Mouse (Mus musculus): Measurements from ENCODE around the gene Ablim1. TPM values are rescaled to one million over a fixed set of nuclear protein-coding genes. Genes with fewer than 3 reads are reported as not detected.

Ablim1 gene
- total and polyA plus RNA-seq, 2 experiments = 16.6 to 23.7 TPM

DNA sequence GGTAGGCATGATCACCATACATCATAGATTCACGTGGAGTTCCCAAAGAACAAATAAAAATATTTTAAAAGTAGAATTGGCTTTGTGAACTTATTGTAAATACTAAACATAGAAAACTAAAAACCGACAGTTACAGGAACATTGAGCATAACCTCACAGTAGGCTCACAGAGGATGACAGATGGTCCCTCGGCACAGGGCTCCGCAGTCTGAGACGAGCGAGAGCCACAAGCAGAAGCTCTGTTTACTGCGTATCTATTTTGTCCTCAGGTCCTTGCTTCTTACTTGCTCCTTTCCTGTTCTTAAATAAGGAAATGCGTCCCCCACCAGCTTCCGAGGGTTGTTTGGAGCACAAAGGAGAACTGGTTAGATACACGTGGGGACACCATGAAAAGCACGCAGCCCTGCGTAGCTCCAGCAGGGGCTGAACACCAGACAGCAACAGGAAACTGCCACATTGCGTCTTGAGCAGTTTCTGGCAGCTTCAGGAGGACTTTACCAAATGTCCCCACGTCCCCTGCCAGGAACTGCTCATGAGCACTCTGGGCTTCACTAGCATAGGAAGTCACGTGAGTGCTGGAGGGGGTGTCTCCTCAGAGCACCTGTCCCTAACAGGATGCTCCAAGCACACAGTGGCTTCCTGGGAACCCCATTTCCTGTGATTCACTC is 103.1 kb downstream of the Ablim1 start:
- Histone ChIP-seq H3K27me3 (ENCODE audit: control insufficient read depth, insufficient read depth, low read length) (no peaks in the 10 kb centered on the region), H3K27ac (replicated peaks; ENCODE audit: insufficient read depth, low read depth, low read length) (no peak overlapping the region), H3K79me2 (ENCODE audit: control insufficient read depth, insufficient read depth, low read length) (no peaks in the 10 kb centered on the region), H3K4me3 (ENCODE audit: insufficient read depth, low read depth, low read length) (no peak overlapping the region), H3K4me1 (ENCODE audit: control insufficient read depth, insufficient read depth, low read length) (0 out of 2 replicates have a peak, but pooled peaks cover 3% of the 10 kb centered on the region), H3K36me3 (ENCODE audit: control insufficient read depth, insufficient read depth, low read length) (no peaks in the 10 kb centered on the region), H3K9ac (ENCODE audit: low read depth, low read length) (no peak overlapping the region)
- 79% methylated on average over 15 of the region's 15 CpGs for WGBS
- TF ChIP-seq CTCF (IDR thresholded peaks at IDR 0.05; ENCODE audit: low read depth, low read length) = no peak
- no peak for TF ChIP-seq POLR2A (IDR thresholded peaks at IDR 0.05; ENCODE audit: extremely low read depth, insufficient read depth, low read length)
- no peak for DNase-seq (ENCODE audit: extremely low read depth, low read depth, low spot score)

DNA sequence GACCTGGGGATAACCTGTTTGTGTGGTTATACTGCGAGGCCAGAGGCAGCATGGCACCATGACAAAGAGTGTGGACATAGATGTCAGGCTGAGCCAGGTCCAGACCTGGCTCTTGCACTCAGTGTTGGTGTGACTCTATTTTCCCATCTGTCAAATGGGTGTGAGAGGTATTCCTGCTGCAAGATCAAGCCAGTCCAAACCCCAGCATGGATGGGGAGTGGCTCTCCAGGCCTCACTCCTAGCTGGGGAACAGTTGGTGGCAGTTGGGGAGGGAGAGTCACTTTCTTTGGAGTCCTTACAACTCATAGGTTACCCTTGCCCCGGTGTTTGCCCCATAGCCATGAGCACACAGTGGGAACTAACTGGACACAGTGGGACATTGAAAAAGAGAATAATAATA is 103.8 kb downstream of the Ablim1 start:
- H3K36me3 ChIP-seq (ENCODE audit: control insufficient read depth, insufficient read depth, low read length) = no peaks in the 10 kb centered on the region
- WGBS = 63% methylated on average over 2 of the region's 2 CpGs
- no peak overlapping the region for H3K9ac ChIP-seq (ENCODE audit: low read depth, low read length)
- H3K79me2 ChIP-seq (ENCODE audit: control insufficient read depth, insufficient read depth, low read length) = no peaks in the 10 kb centered on the region
- 0 out of 2 replicates have a peak, but pooled peaks cover 3% of the 10 kb centered on the region for H3K4me1 ChIP-seq (ENCODE audit: control insufficient read depth, insufficient read depth, low read length)
- H3K4me3 ChIP-seq (ENCODE audit: insufficient read depth, low read depth, low read length) = no peak overlapping the region
- H3K27me3 ChIP-seq (ENCODE audit: control insufficient read depth, insufficient read depth, low read length) = no peaks in the 10 kb centered on the region
- no peak for DNase-seq (ENCODE audit: extremely low read depth, low read depth, low spot score)
- TF ChIP-seq POLR2A (IDR thresholded peaks at IDR 0.05; ENCODE audit: extremely low read depth, insufficient read depth, low read length) (no peak), CTCF (IDR thresholded peaks at IDR 0.05; ENCODE audit: low read depth, low read length) (no peak)
- no peak overlapping the region for H3K27ac ChIP-seq (replicated peaks; ENCODE audit: insufficient read depth, low read depth, low read length)

DNA sequence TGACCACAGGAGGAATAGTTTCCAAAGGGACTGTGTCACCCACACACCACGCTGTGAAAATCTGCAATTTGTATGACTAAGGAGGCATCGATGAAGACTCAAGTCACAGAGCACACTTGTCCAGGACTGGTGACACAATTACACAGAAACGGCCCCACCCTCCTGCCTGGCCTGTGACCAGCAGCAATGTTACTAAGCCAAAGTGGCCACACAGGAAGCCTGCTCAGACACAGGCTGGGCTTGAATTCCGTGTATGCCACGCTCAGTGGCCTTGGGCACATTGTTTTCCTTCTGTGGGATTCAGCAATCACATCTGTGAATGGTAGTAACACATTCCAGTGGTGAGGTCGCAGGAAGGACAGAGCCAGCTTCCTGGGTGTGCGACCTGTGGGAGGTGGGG is 110.6 kb downstream of the Ablim1 start:
- WGBS = 28% methylated on average over 7 of the region's 7 CpGs
- Histone ChIP-seq H3K4me3 (ENCODE audit: insufficient read depth, low read depth, low read length) (no peak overlapping the region), H3K27me3 (ENCODE audit: control insufficient read depth, insufficient read depth, low read length) (no peaks in the 10 kb centered on the region), H3K9ac (ENCODE audit: low read depth, low read length) (no peak overlapping the region), H3K79me2 (ENCODE audit: control insufficient read depth, insufficient read depth, low read length) (no peaks in the 10 kb centered on the region), H3K4me1 (ENCODE audit: control insufficient read depth, insufficient read depth, low read length) (peaks cover 11% of the 10 kb centered on the region), H3K27ac (replicated peaks; ENCODE audit: insufficient read depth, low read depth, low read length) (no peak overlapping the region), H3K36me3 (ENCODE audit: control insufficient read depth, insufficient read depth, low read length) (no peaks in the 10 kb centered on the region)
- no peak for TF ChIP-seq CTCF (IDR thresholded peaks at IDR 0.05; ENCODE audit: low read depth, low read length)
- no peak for TF ChIP-seq POLR2A (IDR thresholded peaks at IDR 0.05; ENCODE audit: extremely low read depth, insufficient read depth, low read length)
- DNase-seq (ENCODE audit: extremely low read depth, low read depth, low spot score) = peak; percentile 29

DNA sequence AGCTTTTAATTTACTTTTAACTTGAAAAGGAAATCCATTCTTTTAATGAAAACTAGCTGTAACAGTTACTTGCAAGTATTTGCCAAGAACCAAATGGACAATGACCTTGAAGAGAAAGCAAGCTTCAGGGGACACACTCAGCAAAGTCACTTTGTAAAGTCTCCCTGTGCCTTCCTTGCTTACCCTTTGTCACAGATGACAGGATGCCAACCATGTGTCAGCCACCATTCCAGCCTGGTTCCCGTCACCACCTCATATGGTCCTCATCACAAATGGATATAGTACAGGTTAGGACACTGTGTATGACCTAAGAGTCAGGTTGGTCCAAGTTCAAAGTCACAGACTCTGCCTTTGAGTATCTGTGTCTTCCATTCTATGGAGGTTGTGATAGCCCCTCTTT is 112.2 kb downstream of the Ablim1 start:
- DNase-seq (ENCODE audit: extremely low read depth, low read depth, low spot score) = no peak
- no peak for TF ChIP-seq POLR2A (IDR thresholded peaks at IDR 0.05; ENCODE audit: extremely low read depth, insufficient read depth, low read length)
- TF ChIP-seq CTCF (IDR thresholded peaks at IDR 0.05; ENCODE audit: low read depth, low read length) = no peak
- Histone ChIP-seq H3K27ac (replicated peaks; ENCODE audit: insufficient read depth, low read depth, low read length) (no peak overlapping the region), H3K79me2 (ENCODE audit: control insufficient read depth, insufficient read depth, low read length) (no peaks in the 10 kb centered on the region), H3K4me3 (ENCODE audit: insufficient read depth, low read depth, low read length) (no peak overlapping the region), H3K36me3 (ENCODE audit: control insufficient read depth, insufficient read depth, low read length) (no peaks in the 10 kb centered on the region), H3K27me3 (ENCODE audit: control insufficient read depth, insufficient read depth, low read length) (no peaks in the 10 kb centered on the region), H3K4me1 (ENCODE audit: control insufficient read depth, insufficient read depth, low read length) (peaks cover 19% of the 10 kb centered on the region), H3K9ac (ENCODE audit: low read depth, low read length) (no peak overlapping the region)
- WGBS = 85% methylated on average over 1 of the region's 1 CpGs

DNA sequence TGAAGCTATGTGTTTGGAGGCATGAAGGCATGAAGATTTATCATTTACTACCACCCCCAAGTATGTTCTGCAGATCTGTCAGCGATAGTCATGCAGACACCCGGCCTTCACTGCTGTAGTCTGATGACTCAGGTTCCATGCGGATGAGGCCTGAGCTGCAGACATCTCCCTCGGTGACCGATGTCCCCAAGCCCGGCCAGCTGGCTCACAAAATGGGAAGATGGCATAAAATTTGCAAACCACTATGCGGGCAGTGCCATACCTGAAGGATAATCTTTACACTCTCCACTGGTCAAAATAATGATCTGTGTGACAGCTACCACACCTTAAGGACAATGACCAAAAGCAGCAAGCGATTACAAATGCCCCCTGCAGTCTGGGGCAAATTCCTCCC is 113.6 kb downstream of the Ablim1 start:
- H3K79me2 ChIP-seq (ENCODE audit: control insufficient read depth, insufficient read depth, low read length) = no peaks in the 10 kb centered on the region
- peaks cover 22% of the 10 kb centered on the region for H3K4me1 ChIP-seq (ENCODE audit: control insufficient read depth, insufficient read depth, low read length)
- no peak overlapping the region for H3K9ac ChIP-seq (ENCODE audit: low read depth, low read length)
- no peak overlapping the region for H3K4me3 ChIP-seq (ENCODE audit: insufficient read depth, low read depth, low read length)
- DNase-seq (ENCODE audit: extremely low read depth, low read depth, low spot score) = no peak
- H3K27ac ChIP-seq (replicated peaks; ENCODE audit: insufficient read depth, low read depth, low read length) = no peak overlapping the region
- H3K36me3 ChIP-seq (ENCODE audit: control insufficient read depth, insufficient read depth, low read length) = no peaks in the 10 kb centered on the region
- 80% methylated on average over 8 of the region's 8 CpGs for WGBS
- H3K27me3 ChIP-seq (ENCODE audit: control insufficient read depth, insufficient read depth, low read length) = no peaks in the 10 kb centered on the region
- TF ChIP-seq CTCF (IDR thresholded peaks at IDR 0.05; ENCODE audit: low read depth, low read length) (no peak), POLR2A (IDR thresholded peaks at IDR 0.05; ENCODE audit: extremely low read depth, insufficient read depth, low read length) (no peak)

DNA sequence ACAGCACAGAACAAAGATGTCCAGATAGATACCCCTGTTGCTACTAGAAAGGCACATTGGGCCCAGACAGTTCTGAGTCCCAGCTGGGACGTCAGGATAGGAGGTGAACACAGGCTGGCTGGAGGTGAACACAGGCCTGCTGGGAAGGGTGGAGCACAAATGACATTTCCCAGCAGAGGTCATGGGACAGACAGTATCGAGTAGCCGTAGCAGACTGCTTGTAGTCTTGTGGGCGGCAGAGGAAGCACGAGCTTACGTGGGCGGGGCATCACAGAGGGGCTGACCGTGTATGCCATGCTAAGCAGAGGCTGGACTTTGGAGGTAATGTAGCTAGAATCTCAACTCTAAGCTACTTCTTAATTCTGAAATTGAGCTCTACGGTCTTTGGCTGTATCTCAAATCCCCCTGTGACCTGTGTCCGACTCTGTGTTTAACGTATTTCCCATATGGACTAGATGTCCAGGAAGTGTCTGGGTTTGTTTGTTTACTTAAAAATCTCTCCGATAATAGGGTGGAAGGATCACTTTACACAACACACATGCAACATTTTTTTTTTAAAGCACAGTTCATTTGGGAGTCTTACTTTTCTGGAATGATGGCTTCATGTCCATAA is 114.1 kb downstream of the Ablim1 start:
- Histone ChIP-seq H3K27ac (replicated peaks; ENCODE audit: insufficient read depth, low read depth, low read length) (no peak overlapping the region), H3K9ac (ENCODE audit: low read depth, low read length) (no peak overlapping the region), H3K36me3 (ENCODE audit: control insufficient read depth, insufficient read depth, low read length) (no peaks in the 10 kb centered on the region), H3K79me2 (ENCODE audit: control insufficient read depth, insufficient read depth, low read length) (no peaks in the 10 kb centered on the region), H3K27me3 (ENCODE audit: control insufficient read depth, insufficient read depth, low read length) (no peaks in the 10 kb centered on the region), H3K4me1 (ENCODE audit: control insufficient read depth, insufficient read depth, low read length) (peaks cover 22% of the 10 kb centered on the region), H3K4me3 (ENCODE audit: insufficient read depth, low read depth, low read length) (no peak overlapping the region)
- DNase-seq (ENCODE audit: extremely low read depth, low read depth, low spot score) = no peak
- TF ChIP-seq CTCF (IDR thresholded peaks at IDR 0.05; ENCODE audit: low read depth, low read length) (no peak), POLR2A (IDR thresholded peaks at IDR 0.05; ENCODE audit: extremely low read depth, insufficient read depth, low read length) (no peak)
- WGBS = 41% methylated on average over 12 of the region's 12 CpGs

Data from liver, adult 2 months (tissue).